Mouse (Mus musculus): ENCODE measurements around the gene Clp1. TPM values are rescaled to one million over a fixed set of nuclear protein-coding genes. Genes with fewer than 3 reads are reported as not detected.

The Clp1 gene
- total and polyA plus RNA-seq, 3 experiments: 27.1 to 29.8 TPM; not detected in 1

GRCm38 (mm10) chr2:84677270-84677967 lies 49.7 kb downstream of the Clp1 start:
- Histone ChIP-seq H3K27me3 (ENCODE audit: control insufficient read depth in 1 of 2, insufficient read depth in 2 of 2, low read length in 2 of 2) (no peaks in the 10 kb centered on the region), H3K4me3 (ENCODE audit: control insufficient read depth in 1 of 2, insufficient read depth in 1 of 2, low read depth in 2 of 2, low read length in 2 of 2) (peak overlapping the region; percentile 88 to 94), H3K4me1 (ENCODE audit: control insufficient read depth in 1 of 2, insufficient read depth in 2 of 2, low read length in 2 of 2) (peaks cover 4 to 11% of the 10 kb centered on the region in 2 experiments; a peak in 3 of 4 replicates), H3K9me3 (replicated peaks; ENCODE audit: insufficient read depth, low read length) (no peaks in the 10 kb centered on the region), H3K27ac (ENCODE audit: control insufficient read depth, low read depth, low read length) (peak overlapping the region; percentile 45; the same call in 1 of the 2 replicates), H3K79me2 (ENCODE audit: control insufficient read depth, insufficient read depth, low read length, poor library complexity) (peaks cover 26% of the 10 kb centered on the region), H3K9ac (ENCODE audit: control insufficient read depth, low read depth, low read length, poor library complexity, severe bottlenecking) (peak overlapping the region; percentile 83), H3K36me3 (ENCODE audit: control insufficient read depth in 1 of 2, insufficient read depth in 2 of 2, low read length in 2 of 2) (peaks cover 2 to 21% of the 10 kb centered on the region in 2 experiments; a peak in 3 of 4 replicates)
- peak; percentile 52 for DNase-seq (ENCODE audit: low read depth, low spot score)
- TF ChIP-seq EP300 (IDR thresholded peaks at IDR 0.05; ENCODE audit: low read depth in 1 of 2, low read length in 2 of 2) (no peak), ETS1 (IDR thresholded peaks at IDR 0.05; ENCODE audit: low read depth, low read length) (peak; percentile 9; the same call in 1 of the 2 replicates), ZKSCAN1 (IDR thresholded peaks at IDR 0.05; ENCODE audit: low read depth, low read length) (no peak), CHD2 (IDR thresholded peaks at IDR 0.05; ENCODE audit: low read length) (no peak), NELFE (IDR thresholded peaks at IDR 0.05; ENCODE audit: low read depth, low read length) (no peak), ZNF384 (IDR thresholded peaks at IDR 0.05; ENCODE audit: low read depth, low read length) (no peak), TAL1 (IDR thresholded peaks at IDR 0.05; ENCODE audit: low read length) (no peak), RCOR1 (IDR thresholded peaks at IDR 0.05; ENCODE audit: low read depth, low read length) (no peak), HCFC1 (IDR thresholded peaks at IDR 0.05; ENCODE audit: low read depth, low read length) (no peak), NRF1 (IDR thresholded peaks at IDR 0.05; ENCODE audit: insufficient read depth, low read depth, low read length, poor library complexity, severe bottlenecking) (no peak), MXI1 (IDR thresholded peaks at IDR 0.05; ENCODE audit: low read depth, low read length) (peak; percentile 51; the same call in 1 of the 2 replicates), CHD1 (IDR thresholded peaks at IDR 0.05; ENCODE audit: low read depth, low read length) (no peak), CTCF (IDR thresholded peaks at IDR 0.05 in 2 of 3, conservative IDR thresholded peaks at IDR 0.05 in 1 of 3; ENCODE audit: control insufficient read depth in 1 of 3, insufficient read depth in 1 of 3, low read depth in 2 of 3, low read length in 3 of 3, poor library complexity in 1 of 3, severe bottlenecking in 1 of 3) (peak in 2 of 3 experiments; percentile 49 to 56; a peak in 5 of 6 replicates), KAT2A (conservative IDR thresholded peaks at IDR 0.05; ENCODE audit: low read depth, low read length) (no peak), UBTF (IDR thresholded peaks at IDR 0.05; ENCODE audit: borderline replicate concordance, insufficient read depth, low read depth, low read length) (no peak), MYC (IDR thresholded peaks at IDR 0.05; ENCODE audit: low read depth, low read length) (0 out of 2 replicates have a peak, but pooled peaks have one; percentile 48), MAFK (IDR thresholded peaks at IDR 0.05; ENCODE audit: borderline replicate concordance, low read depth, low read length) (peak; percentile 18; the same call in 1 of the 2 replicates), RAD21 (IDR thresholded peaks at IDR 0.05; ENCODE audit: low read depth, low read length) (no peak), SIN3A (IDR thresholded peaks at IDR 0.05; ENCODE audit: low read length) (no peak), ELF1 (IDR thresholded peaks at IDR 0.05; ENCODE audit: low read depth, low read length) (no peak), JUND (IDR thresholded peaks at IDR 0.05; ENCODE audit: low read depth, low read length) (no peak), GABPA (IDR thresholded peaks at IDR 0.05; ENCODE audit: low read depth, low read length) (no peak), USF1 (IDR thresholded peaks at IDR 0.05; ENCODE audit: low read depth, low read length) (no peak; the same call in 1 of the 2 replicates), ZMIZ1 (IDR thresholded peaks at IDR 0.05; ENCODE audit: low read depth, low read length) (no peak), TBP (IDR thresholded peaks at IDR 0.05; ENCODE audit: low read depth, low read length) (peak; percentile 7; the same call in 1 of the 2 replicates), SMC3 (IDR thresholded peaks at IDR 0.05; ENCODE audit: low read depth, low read length) (no peak), ZC3H11A (IDR thresholded peaks at IDR 0.05; ENCODE audit: low read depth, low read length) (no peak), MYB (IDR thresholded peaks at IDR 0.05; ENCODE audit: low read depth, low read length) (no peak), MAZ (IDR thresholded peaks at IDR 0.05; ENCODE audit: low read depth, low read length) (no peak), MEF2A (IDR thresholded peaks at IDR 0.05; ENCODE audit: extremely low read depth, insufficient replicate concordance, low read depth, low read length, poor library complexity, severe bottlenecking) (no peak), POLR2A (IDR thresholded peaks at IDR 0.05; ENCODE audit: control insufficient read depth in 1 of 2, insufficient read depth in 1 of 2, low read depth in 1 of 2, low read length in 2 of 2, poor library complexity in 1 of 2) (0 out of 4 replicates have a peak, but pooled peaks of 1 of the 2 experiments have one; percentile 53), TCF12 (IDR thresholded peaks at IDR 0.05; ENCODE audit: low read depth, low read length) (no peak)
